Mouse (Mus musculus) gastrocnemius, adult 18-20 months (tissue): ENCODE measurements around the gene Tpcn2. TPM values are rescaled to one million over a fixed set of nuclear protein-coding genes. Genes with fewer than 3 reads are reported as not detected.

ENCODE experiments used
- DNase-seq: peaks from one replicate; pipeline ENCODE4 v3.0.0; 2021; ENCODE audit warnings: low spot score
- total RNA-seq, 2 experiments: library from RNA; stranded (reverse); gene quantifications; 2 replicates each; pipeline ENCODE4 v1.2.3; 2021

Gene Tpcn2
- total RNA-seq, 2 experiments from 2014 or later: 1.0 TPM

DNA sequence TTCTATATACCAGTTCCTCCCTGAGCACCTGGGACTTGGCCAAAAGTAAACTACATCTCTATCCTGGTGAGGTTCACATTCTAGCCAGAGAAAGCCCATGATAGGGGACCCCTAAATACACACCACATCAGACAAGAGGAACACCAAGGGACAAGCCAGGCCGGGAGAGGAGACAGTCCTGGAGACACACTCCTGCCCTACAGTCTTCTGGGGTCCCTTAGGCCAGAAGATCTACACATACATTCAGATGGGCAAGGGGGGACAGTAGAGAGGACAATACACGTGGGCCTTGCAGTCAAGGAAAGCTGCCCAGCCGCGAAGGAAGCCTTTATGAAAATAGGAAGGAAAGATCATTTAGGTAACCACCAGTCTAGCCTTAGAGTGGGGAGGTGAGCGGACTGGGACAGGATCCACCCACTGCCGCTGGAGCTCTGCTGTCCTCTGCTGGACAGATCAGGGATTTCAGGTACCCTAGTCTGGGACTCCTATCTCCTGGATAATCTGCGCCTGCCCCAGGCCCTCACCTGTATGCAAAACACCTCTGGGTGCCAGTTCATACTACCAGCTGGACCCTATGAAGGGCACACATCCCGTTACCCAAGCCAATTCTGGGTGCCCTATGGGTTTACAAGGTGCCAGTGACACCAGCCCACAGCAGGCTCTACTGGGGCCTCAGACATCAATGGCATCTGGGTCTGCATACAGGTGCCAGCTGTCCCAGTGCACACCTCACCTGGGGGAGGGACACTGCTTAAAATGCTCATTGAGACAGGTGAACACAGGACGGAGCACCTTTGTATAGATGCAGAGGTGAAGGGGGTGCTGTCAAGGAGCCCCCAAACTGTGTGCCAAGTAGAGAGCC is 40.7 kb downstream of the Tpcn2 start:
- peak; percentile 84 for DNase-seq

- DNase-seq: no peak
Observed at GRCm38 (mm10) chr7:145242028-145242427, 41.8 kb downstream of the Tpcn2 start.

DNA sequence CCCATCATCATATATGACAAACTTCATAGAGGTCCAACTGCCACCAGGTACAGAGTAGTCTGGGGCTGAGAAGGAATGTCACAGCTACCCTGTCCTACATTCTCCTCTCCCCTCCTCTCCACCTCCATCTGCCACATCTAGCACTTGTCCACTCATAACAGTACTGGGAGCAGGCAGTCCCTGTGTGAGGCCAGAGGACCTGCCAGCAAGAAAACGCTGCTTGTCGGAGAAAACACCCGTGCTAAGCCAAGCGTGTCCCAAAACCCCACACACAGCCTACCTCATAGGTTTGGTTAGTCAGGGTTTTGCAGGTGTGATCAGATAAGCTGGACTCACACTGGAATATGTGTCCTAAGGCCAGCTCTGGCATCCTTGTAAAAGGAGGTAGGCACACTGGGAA is 42.9 kb downstream of the Tpcn2 start:
- DNase-seq: no peak

DNA sequence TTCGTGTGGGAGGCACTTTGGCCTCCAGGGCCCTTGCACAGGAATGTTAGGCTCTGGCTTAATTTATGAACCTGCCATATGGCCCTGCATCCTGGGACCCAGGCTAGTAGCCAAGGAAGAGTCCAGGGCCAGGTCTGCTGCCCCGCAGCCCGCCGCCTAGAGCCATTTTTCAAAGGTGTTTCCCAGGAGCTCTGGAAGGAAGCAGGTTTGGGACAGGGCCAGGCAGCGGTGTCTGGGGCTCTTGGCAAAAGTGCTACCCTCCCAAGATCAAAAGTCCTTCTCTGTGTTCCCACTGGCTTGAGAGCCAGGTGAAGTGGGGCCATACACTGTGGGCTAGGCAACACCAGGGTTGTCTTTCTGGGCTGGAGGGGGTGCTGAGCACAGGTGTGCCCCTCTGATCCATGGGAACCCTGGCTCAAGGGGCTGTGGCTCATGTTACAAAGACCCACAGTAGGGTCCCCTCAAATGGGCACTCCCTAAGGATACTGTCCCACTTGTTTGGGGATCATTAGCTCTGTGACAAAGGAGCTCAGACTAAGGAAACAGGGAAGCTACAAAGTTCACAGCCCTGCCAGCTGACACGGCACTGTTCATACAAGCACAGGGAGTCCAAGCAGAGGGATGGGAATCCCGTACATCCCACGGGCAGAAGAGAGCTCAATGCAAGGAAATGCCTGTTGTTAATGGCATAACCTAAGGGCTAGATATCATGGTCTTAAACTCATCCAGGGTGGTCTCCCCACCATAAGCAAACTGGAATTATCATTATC is 43.9 kb downstream of the Tpcn2 start:
- DNase-seq: no peak

GRCm38 (mm10) chr7:145239145-145239544 is 44.7 kb downstream of the Tpcn2 start:
- no peak for DNase-seq

- no peak for DNase-seq
Observed at GRCm38 (mm10) chr7:145234841-145235790, 48.7 kb downstream of the Tpcn2 start.

DNA sequence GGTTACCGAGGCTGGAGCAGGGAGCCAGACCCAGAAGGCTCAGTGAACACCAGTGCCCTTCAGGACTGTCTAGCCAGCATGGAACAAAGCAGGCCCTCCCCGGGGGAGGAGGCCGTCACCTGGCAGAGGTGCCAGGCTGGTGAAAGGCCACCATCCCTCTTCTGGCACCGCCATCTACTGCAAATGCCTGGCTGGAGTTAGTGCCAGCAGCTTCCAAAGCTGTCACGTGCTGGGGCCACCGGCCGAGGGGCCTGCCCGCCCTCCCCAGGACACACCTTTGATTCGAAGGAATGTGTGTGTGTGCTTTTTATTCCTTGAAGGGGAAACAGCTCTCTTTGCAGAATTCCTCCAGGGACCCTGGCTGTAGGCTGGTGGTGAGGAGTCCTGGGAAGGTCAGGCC is 52.2 kb downstream of the Tpcn2 start:
- no peak for DNase-seq

- peak; percentile 78 for DNase-seq
Observed at GRCm38 (mm10) chr7:145226641-145227040, 57.2 kb downstream of the Tpcn2 start.

- no peak for DNase-seq
Observed at GRCm38 (mm10) chr7:145225626-145226025, 58.2 kb downstream of the Tpcn2 start.

DNA sequence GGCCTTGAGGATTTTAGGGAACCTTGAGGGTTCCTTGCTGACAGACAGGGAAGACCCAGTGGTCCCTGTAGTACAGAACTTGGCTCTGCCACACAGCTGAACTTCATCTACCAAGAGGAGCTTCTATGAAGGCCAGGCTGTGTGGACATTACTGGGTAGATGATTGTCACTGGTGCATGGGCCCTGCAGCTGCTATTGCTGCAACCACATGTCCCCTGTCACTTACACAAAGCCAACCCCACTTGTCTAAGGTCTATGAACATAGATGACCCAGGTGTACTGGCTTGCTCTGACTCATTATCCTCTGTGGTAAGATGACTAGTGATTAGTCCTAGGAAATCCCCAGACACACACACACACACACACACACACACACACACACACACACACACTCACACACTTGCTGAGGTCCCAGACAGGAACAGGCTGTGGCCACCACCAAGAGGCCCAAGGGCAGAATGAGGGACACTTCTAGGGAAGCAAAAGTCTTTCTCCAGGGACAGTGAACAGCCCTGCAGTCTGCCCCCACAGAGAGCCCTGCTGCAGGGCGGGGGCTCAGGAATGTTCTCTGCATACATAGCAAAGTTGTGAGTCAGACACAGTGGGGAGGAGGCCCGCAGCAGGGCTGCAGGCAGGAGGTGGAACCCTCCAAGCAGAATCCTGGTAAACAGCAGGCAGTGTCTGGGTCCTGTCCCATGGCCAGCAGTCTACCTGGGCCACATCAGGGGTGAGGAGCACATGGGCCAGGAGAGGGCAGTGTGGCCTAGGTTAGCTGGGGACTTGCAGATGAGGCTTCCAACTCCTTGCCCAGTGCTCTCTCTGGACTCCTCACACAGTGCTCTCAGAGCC is 61.7 kb downstream of the Tpcn2 start:
- DNase-seq: peak; percentile 63

- peak; percentile 39 for DNase-seq
Observed at GRCm38 (mm10) chr7:145221346-145221745, 62.5 kb downstream of the Tpcn2 start.

DNA sequence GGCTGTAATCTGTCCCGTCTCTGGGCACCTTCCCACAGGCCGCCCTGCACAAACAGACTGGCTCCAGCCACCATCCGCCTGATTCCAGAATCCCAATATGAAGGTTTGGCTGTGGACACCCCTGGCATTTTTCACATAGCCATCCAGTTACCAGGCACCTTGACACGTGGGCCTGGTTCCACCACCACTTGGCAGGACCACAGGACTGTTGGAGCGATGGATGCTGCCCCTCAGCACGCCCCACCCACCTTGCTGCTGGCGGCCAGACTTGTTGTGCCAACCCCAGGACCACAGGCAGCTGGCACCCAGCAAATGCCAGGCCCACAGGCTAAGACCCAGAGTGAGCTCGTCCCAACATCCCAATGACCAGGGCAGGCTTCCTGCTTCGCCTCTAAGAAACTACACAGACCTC is 64.4 kb downstream of the Tpcn2 start:
- DNase-seq: no peak

DNA sequence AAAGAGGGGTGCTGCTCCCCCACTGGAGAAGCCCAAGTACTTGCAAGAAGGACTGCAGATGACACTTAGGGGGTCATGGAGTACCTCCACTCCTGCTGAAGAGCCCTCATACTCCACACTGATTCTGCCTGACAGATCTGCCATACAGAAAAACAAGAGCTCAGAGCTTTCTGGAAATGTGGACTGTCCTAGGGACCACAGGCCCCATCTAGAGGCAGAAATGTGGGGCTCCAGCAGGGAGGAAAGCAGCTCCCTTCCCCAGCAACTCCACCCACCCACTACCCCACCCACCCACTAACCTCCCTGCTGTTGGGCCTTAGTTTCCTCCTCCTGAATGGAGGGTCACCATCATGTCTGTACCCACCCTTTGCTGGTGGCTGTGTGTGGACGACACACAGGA is 67.2 kb downstream of the Tpcn2 start:
- no peak for DNase-seq

DNA sequence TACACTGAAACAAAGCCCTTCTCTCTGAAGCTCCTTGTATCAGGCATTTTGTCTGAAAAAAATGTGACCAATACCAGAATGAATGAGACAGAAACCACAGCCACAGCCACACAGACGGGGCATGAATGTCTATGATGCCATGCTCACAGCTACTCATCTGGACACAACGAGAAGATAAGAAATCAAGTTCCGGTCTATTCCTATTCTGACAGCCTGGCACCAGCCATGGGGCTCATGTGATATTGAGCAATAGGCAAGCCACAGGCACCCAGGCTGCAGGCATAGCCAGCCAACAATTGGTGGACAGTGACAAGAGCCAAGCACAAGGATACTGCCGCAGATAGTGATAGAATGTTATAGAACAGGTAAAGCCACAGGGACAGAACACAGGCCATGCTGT is 68.3 kb downstream of the Tpcn2 start:
- no peak for DNase-seq

- DNase-seq: no peak
Observed at GRCm38 (mm10) chr7:145211680-145212659, 71.8 kb downstream of the Tpcn2 start.

DNA sequence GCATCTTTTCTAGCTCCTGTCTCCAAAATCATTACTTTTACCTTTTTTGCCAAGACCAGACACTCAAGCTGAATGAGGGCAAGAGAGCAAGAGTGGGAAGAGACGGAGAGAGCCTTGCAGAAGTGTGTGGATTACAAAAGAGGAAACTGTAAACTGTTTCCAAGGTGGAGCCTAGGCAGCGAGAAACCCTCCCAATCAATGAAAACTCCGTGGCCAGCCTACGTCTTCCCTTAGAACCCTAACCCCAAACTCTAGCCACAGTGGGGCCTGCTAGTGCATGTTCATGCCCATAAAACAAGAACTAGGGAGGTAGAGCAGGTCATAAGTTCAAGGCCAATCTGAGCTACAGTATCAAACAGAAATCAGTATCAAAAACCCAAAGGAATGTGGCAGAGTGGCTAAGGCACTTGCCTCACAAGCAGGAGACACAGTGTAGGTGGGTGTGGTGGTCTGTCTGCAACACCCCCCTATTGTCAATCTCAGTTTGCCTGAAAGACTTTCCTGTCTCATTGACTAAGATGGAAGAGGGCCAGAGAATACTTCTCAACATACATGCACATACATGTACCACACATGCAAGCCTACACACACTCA is 73.2 kb downstream of the Tpcn2 start:
- no peak for DNase-seq

GRCm38 (mm10) chr7:145208006-145208405 is 75.8 kb downstream of the Tpcn2 start, which contains the start of gene 1810010D01Rik:
Gene 1810010D01Rik, minus strand, starts transcription at chr7:145208119.
- DNase-seq: no peak

DNA sequence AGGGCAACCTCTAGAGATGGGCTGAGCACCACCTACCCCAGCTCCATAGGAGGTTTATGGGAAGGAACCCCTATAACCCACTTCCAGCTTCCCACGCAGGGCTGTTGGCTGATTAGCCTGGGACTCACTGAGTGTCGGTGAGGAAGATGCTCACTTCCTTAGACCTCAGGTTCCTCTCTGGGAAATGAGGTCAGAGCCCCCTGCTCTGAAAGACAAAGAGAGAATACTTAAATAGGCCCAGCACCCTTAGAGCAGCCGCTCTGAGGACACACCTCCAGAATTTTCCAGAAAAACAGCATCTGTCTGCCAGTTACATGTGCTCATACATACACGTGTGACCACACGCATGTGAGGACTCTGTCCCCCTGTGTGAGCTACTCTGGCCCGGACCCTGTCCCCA is 77.0 kb downstream of the Tpcn2 start:
- no peak for DNase-seq

DNA sequence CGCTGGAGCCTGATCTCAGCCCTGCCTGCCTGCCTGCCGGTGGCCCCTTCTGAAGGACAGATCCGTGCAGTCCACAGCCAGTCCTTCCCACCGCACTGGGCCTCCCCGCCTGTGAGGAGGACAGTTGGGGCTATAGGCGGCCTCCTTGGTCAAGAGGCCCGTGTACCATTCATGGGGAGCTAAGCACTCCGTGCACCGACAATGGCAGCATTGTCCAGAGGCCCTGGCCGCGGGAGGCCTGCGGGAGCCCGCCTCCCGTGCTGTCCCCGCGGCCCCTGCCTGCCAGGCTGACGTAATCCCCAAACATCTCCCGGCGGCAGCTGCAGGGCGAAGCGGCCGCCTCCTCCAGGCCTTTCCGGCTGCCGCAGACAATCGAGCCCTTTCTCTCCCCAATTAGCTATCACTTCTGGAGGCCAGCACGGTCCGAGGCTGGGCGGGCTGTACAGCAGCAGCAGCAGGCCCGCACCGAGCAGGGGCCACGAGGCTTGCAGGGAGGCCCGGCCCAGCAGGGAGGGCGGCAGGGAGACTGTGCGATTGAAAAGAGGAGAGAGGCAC is 77.7 kb downstream of the Tpcn2 start:
- DNase-seq: peak; percentile 48
